Comparison of ENCODE assay signal across 13 mouse cellular contexts in the genomic region with DNA sequence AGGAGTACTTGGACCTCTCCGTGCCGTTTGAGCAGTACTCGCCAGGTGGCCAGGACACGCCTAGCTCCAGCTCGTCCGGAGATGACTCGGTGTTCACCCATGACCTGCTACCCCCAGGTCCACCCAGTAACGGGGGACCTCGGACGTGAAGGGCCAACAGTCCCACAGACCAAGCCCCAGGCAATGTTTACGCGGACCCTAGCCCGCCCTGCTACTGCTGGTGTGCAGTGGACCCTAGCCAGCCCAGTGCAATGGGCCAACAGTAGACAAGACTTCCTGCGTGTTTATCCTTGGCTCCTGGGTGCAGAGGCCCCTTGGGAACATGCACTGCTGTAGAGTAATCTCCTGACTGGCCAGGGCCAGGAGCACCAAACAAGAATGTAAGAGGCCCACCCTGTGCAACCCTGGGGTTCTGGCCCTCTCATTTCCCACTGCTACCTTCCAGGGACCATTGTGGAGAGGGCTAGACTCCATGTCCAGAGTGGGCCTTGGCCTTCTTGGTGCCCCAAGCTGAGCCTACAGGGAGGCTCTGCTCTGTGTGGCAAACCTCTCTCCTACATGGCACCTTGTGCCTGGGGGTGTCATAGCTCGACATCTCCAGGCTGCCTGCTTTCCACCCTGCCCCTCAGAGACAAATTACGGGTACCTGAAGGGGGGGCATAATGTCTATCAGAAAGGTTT. TPM values are rescaled to one million over a fixed set of nuclear protein-coding genes. Genes with fewer than 3 reads are reported as not detected.
"Had no signal": no experiment of that assay in that cellular context is flagged by ENCODE, and none has a peak within 500 bp of the region (broad histone marks: within the 10 kb centered on the region; RNA-seq: fewer than 3 reads in every experiment).

No protein-coding gene starts in this region.

- H3K4me2 ChIP-seq: limb, embryonic 12.5 days; neural tube, embryonic 15.5 days had no signal

- ATAC-seq: hindbrain, embryonic 16.5 days; inflammation-experienced regulatory T-cells, adult 6 months had no signal

- H3K9me3 ChIP-seq: limb, embryonic 12.5 days; neural tube, embryonic 15.5 days had no signal

- H3K27me3 ChIP-seq: neural tube, embryonic 15.5 days had no signal

- H3K4me1 ChIP-seq: limb, embryonic 12.5 days had no signal

- H3K4me3 ChIP-seq: left cerebral cortex, adult 2 months; limb, embryonic 12.5 days; myocyte; neural tube, embryonic 15.5 days had no signal

- H3K27ac ChIP-seq: left cerebral cortex, adult 2 months; limb, embryonic 12.5 days; liver, embryonic 14.5 days; neural tube, embryonic 15.5 days had no signal

- DNase-seq: lung, adult 18-20 months; midbrain, embryonic 14.5 days; right cerebral cortex, adult 18-20 months; right cerebral cortex, postnatal 25 days; thymus, postnatal 36 days had no signal

- H3K9ac ChIP-seq: limb, embryonic 12.5 days; liver, embryonic 14.5 days; neural tube, embryonic 15.5 days had no signal

RNA-seq across cellular contexts. Expression of a gene that starts 14.1 kb away (rescaled TPM):
- total RNA-seq: megakaryocyte-erythroid progenitor cell, adult 5-6 weeks had no signal
- polyA plus RNA-seq: inflammation-experienced regulatory T-cells, adult 6 months had no signal
